Mouse (Mus musculus): ENCODE results near the gene Acp4. TPM values are rescaled to one million over a fixed set of nuclear protein-coding genes. Genes with fewer than 3 reads are reported as not detected.
"Not testable (repeated sequence)": the region's sequence is repeated elsewhere in the genome, so short reads cannot be mapped to it uniquely, and the experiment has no call there.

The Acp4 gene
- polyA plus RNA-seq, 1 experiment from 2014 or later: 0.11 TPM

- H3K27me3 ChIP-seq: no peaks in the 10 kb centered on the region
- no peak within 1 kb of the TSS for H3K27ac ChIP-seq
- 84% methylated on average over 3 of the region's 3 CpGs for WGBS
- no peak within 1 kb of the TSS for H3K4me3 ChIP-seq (replicated peaks)
- H3K4me2 ChIP-seq: no peak within 1 kb of the TSS
- no peak within 1 kb of the TSS for H3K9ac ChIP-seq
- no peaks in the 10 kb centered on the region for H3K4me1 ChIP-seq
- no peak for ATAC-seq (ENCODE audit: low FRiP score)
- H3K9me3 ChIP-seq: no peaks in the 10 kb centered on the region
- H3K36me3 ChIP-seq (replicated peaks): no peaks in the 10 kb centered on the region
Observed at GRCm38 (mm10) chr7:44235909-44236308, 21.3 kb downstream of the Acp4 start, which contains the start of gene Gm36864. TSS of gene Gm36864 (plus strand) at chr7:44236177.

DNA sequence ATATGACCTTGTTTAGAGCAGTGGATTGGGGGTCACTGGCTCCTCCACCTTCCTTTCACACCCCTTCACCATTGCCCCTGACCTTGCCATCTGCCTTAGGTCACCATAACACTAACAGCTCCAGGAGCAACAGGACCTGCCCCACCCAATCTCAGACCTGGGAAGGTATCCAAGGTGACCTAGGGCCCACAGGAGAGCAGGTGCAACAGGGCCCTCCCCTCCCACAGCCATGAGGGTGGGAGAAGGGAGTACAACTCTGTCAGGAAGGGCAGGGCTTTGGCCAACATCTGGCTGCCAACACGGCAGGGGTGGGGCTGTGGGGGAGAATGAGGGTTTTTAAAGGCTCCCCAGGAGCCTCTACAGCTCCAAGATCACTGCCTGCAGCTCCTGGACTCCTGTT lies 32.1 kb downstream of the Acp4 start, which contains the start of gene Klk1:
TSS of gene Klk1 (plus strand) at position 285 of the 400 bp plus-strand sequence.
- Histone ChIP-seq H3K27me3 (0 out of 2 replicates have a peak, but pooled peaks cover 3% of the 10 kb centered on the region), H3K9ac (no peak within 1 kb of the TSS), H3K36me3 (replicated peaks) (no peaks in the 10 kb centered on the region), H3K4me2 (no peak within 1 kb of the TSS), H3K27ac (no peak within 1 kb of the TSS), H3K9me3 (no peaks in the 10 kb centered on the region), H3K4me3 (replicated peaks) (no peak within 1 kb of the TSS), H3K4me1 (no peaks in the 10 kb centered on the region)
- ATAC-seq (ENCODE audit: low FRiP score): no peak
- WGBS: 42% methylated on average over 1 of the region's 1 CpGs

DNA sequence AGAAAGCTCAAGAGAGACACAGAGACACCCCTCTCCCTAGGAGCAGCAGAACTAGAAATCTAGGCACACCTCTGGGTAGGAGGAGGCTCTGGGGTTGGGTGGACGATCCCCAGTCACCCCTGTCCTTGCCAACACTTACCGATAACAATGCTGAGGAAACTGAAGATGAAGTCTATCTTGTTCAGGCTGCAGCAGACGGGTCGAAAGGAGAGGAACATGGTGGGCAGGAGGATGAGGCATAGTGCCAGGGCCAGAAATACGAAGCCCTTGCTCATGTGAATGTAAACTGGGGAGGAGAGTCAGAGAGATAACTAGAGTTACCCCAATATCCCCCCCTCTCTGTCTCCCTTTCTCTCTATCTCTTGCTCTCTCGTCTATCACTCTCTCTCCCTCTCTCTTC lies 34.8 kb downstream of the Acp4 start:
- H3K36me3 ChIP-seq (replicated peaks); H3K9me3 ChIP-seq; ATAC-seq (ENCODE audit: low FRiP score); H3K9ac ChIP-seq; H3K4me1 ChIP-seq; H3K27me3 ChIP-seq; H3K27ac ChIP-seq; H3K4me3 ChIP-seq (replicated peaks); H3K4me2 ChIP-seq: not testable (repeated sequence)
- WGBS: 81% methylated on average over 6 of the region's 6 CpGs

DNA sequence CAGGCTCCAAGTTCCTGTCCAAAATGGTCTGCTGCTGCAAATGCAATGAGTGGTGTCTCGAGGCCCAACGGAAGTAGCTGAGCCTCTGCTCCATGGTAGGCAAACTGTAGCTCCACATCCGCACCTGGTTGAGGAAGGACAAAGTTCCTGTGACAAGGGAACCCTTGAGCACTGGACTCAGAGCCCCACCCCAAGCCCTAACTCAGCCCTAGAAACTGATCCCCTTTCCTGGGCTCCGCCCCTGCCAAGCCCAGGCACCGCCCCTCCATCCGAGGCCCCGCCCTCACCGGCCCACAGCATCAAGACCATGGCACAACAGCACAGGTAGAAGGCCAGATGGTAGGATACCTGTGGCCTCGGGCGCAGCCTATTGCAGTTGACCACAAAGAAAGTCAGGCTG lies 35.6 kb downstream of the Acp4 start:
- WGBS: 79% methylated on average over 9 of the region's 10 CpGs
- ATAC-seq (ENCODE audit: low FRiP score); H3K4me1 ChIP-seq; H3K27ac ChIP-seq; H3K9ac ChIP-seq; H3K4me3 ChIP-seq (replicated peaks); H3K4me2 ChIP-seq; H3K9me3 ChIP-seq; H3K27me3 ChIP-seq; H3K36me3 ChIP-seq (replicated peaks): not testable (repeated sequence)

DNA sequence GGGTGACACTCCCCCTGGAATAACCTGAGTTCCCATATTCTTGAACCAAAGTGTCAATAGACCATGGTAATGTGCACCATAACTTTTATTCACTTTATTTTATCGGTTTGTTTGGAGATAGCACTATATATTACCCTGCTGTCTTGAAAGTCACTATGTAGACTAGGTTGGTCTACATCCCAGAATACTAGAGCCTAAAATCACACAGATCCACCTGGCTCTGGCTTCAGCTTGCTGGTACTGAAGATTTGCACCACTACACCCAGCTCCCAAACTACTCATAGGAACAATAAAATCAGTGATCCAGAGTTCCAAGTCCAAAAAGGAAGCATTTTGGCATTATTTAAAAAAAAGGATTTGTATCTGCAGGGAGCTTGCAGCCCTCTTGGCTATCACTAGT lies 41.5 kb downstream of the Acp4 start, which contains the start of gene Klk1b5:
TSS of gene Klk1b5 (plus strand) at position 301 of the 400 bp plus-strand sequence.
- H3K4me3 ChIP-seq (replicated peaks): no peak within 1 kb of the TSS
- WGBS: 89% methylated on average over 1 of the region's 1 CpGs
- H3K9me3 ChIP-seq: no peaks in the 10 kb centered on the region
- H3K4me1 ChIP-seq: no peaks in the 10 kb centered on the region
- no peak within 1 kb of the TSS for H3K27ac ChIP-seq
- no peak within 1 kb of the TSS for H3K4me2 ChIP-seq
- H3K36me3 ChIP-seq (replicated peaks): no peaks in the 10 kb centered on the region
- ATAC-seq (ENCODE audit: low FRiP score): no peak
- no peak within 1 kb of the TSS for H3K9ac ChIP-seq
- H3K27me3 ChIP-seq: no peaks in the 10 kb centered on the region

GRCm38 (mm10) chr7:44208307-44208706 lies 48.9 kb downstream of the Acp4 start:
- Histone ChIP-seq H3K9me3 (no peaks in the 10 kb centered on the region), H3K4me2 (no peak overlapping the region), H3K4me1 (no peaks in the 10 kb centered on the region), H3K27me3 (no peaks in the 10 kb centered on the region), H3K36me3 (replicated peaks) (no peaks in the 10 kb centered on the region), H3K27ac (no peak overlapping the region), H3K4me3 (replicated peaks) (no peak overlapping the region), H3K9ac (no peak overlapping the region)
- ATAC-seq (ENCODE audit: low FRiP score): no peak
- 90% methylated on average over 3 of the region's 3 CpGs for WGBS

DNA sequence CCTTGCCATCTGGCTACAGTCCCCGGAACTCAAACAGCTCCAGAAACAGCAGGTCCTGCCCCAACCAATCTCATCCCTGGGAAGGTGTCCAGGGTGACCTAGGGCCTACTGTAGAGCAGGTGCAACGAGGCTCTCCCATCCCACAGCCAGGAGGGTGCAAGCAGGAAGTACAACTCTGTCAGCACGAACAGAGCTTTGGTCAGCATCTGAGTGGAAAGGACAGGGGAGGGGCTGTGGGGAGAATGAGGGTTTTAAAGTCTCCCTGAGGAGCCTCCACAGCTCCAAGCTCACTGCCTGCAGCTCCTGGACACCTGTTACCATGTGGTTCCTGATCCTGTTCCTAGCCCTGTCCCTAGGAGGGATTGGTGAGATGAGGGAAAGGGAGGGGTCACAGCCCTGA lies 50.0 kb downstream of the Acp4 start, which contains the start of gene Klk1b4:
TSS of gene Klk1b4 (plus strand) at position 301 of the 400 bp plus-strand sequence.
- H3K9me3 ChIP-seq; H3K9ac ChIP-seq; H3K4me1 ChIP-seq; H3K27ac ChIP-seq; H3K36me3 ChIP-seq (replicated peaks); H3K4me2 ChIP-seq; H3K4me3 ChIP-seq (replicated peaks); ATAC-seq (ENCODE audit: low FRiP score); H3K27me3 ChIP-seq: not testable (repeated sequence)
- WGBS: 56% methylated on average over 3 of the region's 3 CpGs

Other genes with a start within 250 kb of the Acp4 start
- gene Klk1b26, start 245.2 kb downstream of the Acp4 start, polyA plus RNA-seq (2016; fragmentation: Nextera tagmentation; extraction: Ambion mirVana): not detected in 2 replicates
- not detected in 2 replicates for gene Klk1b27, start 205.1 kb downstream of the Acp4 start, polyA plus RNA-seq (2016; fragmentation: Nextera tagmentation; extraction: Ambion mirVana)
- gene Klk1b21, start 155.1 kb downstream of the Acp4 start, polyA plus RNA-seq (2016; fragmentation: Nextera tagmentation; extraction: Ambion mirVana): not detected in 2 replicates
- not detected in 2 replicates for gene Klk1b22, start 144.7 kb downstream of the Acp4 start, polyA plus RNA-seq (2016; fragmentation: Nextera tagmentation; extraction: Ambion mirVana)
- not detected in 2 replicates for gene Klk1b16, start 120.6 kb downstream of the Acp4 start, polyA plus RNA-seq (2016; fragmentation: Nextera tagmentation; extraction: Ambion mirVana)
- gene Klk1b24, start 69.1 kb downstream of the Acp4 start, polyA plus RNA-seq (2016; fragmentation: Nextera tagmentation; extraction: Ambion mirVana): not detected in 2 replicates
- not detected in 2 replicates for gene Klk1b3, start 59.2 kb downstream of the Acp4 start, polyA plus RNA-seq (2016; fragmentation: Nextera tagmentation; extraction: Ambion mirVana)
- not detected in 2 replicates for gene Klk1b4, start 49.9 kb downstream of the Acp4 start, polyA plus RNA-seq (2016; fragmentation: Nextera tagmentation; extraction: Ambion mirVana)
- not detected in 2 replicates for gene Klk1b5, start 41.4 kb downstream of the Acp4 start, polyA plus RNA-seq (2016; fragmentation: Nextera tagmentation; extraction: Ambion mirVana)
- not detected in 2 replicates for gene Klk1, start 32.0 kb downstream of the Acp4 start, polyA plus RNA-seq (2016; fragmentation: Nextera tagmentation; extraction: Ambion mirVana)
- not detected in 2 replicates for gene Gm36864, start 21.2 kb downstream of the Acp4 start, polyA plus RNA-seq (2016; fragmentation: Nextera tagmentation; extraction: Ambion mirVana)
- 1.1 and 1.3 TPM in 2 replicates for gene 1700028J19Rik, start 10.7 kb downstream of the Acp4 start, polyA plus RNA-seq (2016; fragmentation: Nextera tagmentation; extraction: Ambion mirVana)
- 195 and 203 TPM in 2 replicates for gene 2410002F23Rik, start 10.7 kb downstream of the Acp4 start, polyA plus RNA-seq (2016; fragmentation: Nextera tagmentation; extraction: Ambion mirVana)
- gene Gm15517, start 4.1 kb upstream of the Acp4 start, polyA plus RNA-seq (2016; fragmentation: Nextera tagmentation; extraction: Ambion mirVana): not detected in 2 replicates
- 2.5 and 2.9 TPM in 2 replicates for gene Clec11a, start 49.5 kb upstream of the Acp4 start, polyA plus RNA-seq (2016; fragmentation: Nextera tagmentation; extraction: Ambion mirVana)
- 7.7 and 8.0 TPM in 2 replicates for gene Shank1, start 52.9 kb upstream of the Acp4 start, polyA plus RNA-seq (2016; fragmentation: Nextera tagmentation; extraction: Ambion mirVana)
- 5.5 and 6.6 TPM in 2 replicates for gene Syt3, start 126.7 kb upstream of the Acp4 start, polyA plus RNA-seq (2016; fragmentation: Nextera tagmentation; extraction: Ambion mirVana)
- gene 1700008O03Rik, start 128.4 kb upstream of the Acp4 start, polyA plus RNA-seq (2016; fragmentation: Nextera tagmentation; extraction: Ambion mirVana): 0.86 and 1.5 TPM in 2 replicates
- gene Lrrc4b, start 171.6 kb upstream of the Acp4 start, polyA plus RNA-seq (2016; fragmentation: Nextera tagmentation; extraction: Ambion mirVana): 10.6 and 12.0 TPM in 2 replicates
- 4.8 TPM in 2 replicates for gene Aspdh, start 208.0 kb upstream of the Acp4 start, polyA plus RNA-seq (2016; fragmentation: Nextera tagmentation; extraction: Ambion mirVana)
- gene Josd2, start 210.6 kb upstream of the Acp4 start, polyA plus RNA-seq (2016; fragmentation: Nextera tagmentation; extraction: Ambion mirVana): 47.2 and 56.8 TPM in 2 replicates
- gene Emc10, start 239.2 kb upstream of the Acp4 start, polyA plus RNA-seq (2016; fragmentation: Nextera tagmentation; extraction: Ambion mirVana): 121 and 125 TPM in 2 replicates
- 29.8 and 34.2 TPM in 2 replicates for gene Fam71e1, start 239.2 kb upstream of the Acp4 start, polyA plus RNA-seq (2016; fragmentation: Nextera tagmentation; extraction: Ambion mirVana)